ENCODE assay signal across 13 mouse cellular contexts in genomic region chr13:63324311-63324710, GRCm38 (mm10).
DNase-seq lines count a peak whose midpoint lies in the region; ATAC-seq lines count a peak whose summit lies in the region.
"Had no signal": no experiment of that assay in that cellular context is flagged by ENCODE, and none has a peak within 500 bp of the region (broad histone marks: within the 10 kb centered on the region; RNA-seq: fewer than 3 reads in every experiment).

No protein-coding gene starts in this region.

- no peak overlapping the region for H3K4me3 ChIP-seq in heart, embryonic 14.5 days (ENCODE audit: control insufficient read depth in 1 of 2, insufficient read depth in 1 of 2, low read depth in 1 of 2, low read length in 2 of 2)
- H3K4me3 ChIP-seq in lung, embryonic 16.5 days (ENCODE audit: low read length): no peak overlapping the region
- H3K4me3 ChIP-seq in embryonic facial prominence, embryonic 15.5 days (replicated peaks): no peak overlapping the region
- H3K4me3 ChIP-seq in stomach, embryonic 15.5 days (replicated peaks): no peak overlapping the region

- H3K9me3 ChIP-seq in heart, embryonic 14.5 days (ENCODE audit: control insufficient read depth, low read length): no peaks in the 10 kb centered on the region
- no peaks in the 10 kb centered on the region for H3K9me3 ChIP-seq in lung, embryonic 16.5 days (ENCODE audit: control insufficient read depth, low read length)
- H3K9me3 ChIP-seq in embryonic facial prominence, embryonic 15.5 days (replicated peaks): no peaks in the 10 kb centered on the region
- no peaks in the 10 kb centered on the region for H3K9me3 ChIP-seq in stomach, embryonic 15.5 days

- DNase-seq in heart, postnatal 25 days (ENCODE audit: low spot score): no peak
- DNase-seq in lung, postnatal 10 days: no peak
- DNase-seq in T-cell, adult 2 months (ENCODE audit: low spot score): no peak
- DNase-seq in frontal cortex, postnatal 10 days (ENCODE audit: low spot score in 2 of 2): no peak
- DNase-seq: cerebellum, adult 11-12 months; right cerebral cortex, postnatal 4 days; thymus, postnatal 36 days had no signal

- H3K4me1 ChIP-seq in heart, embryonic 14.5 days (ENCODE audit: control insufficient read depth in 2 of 2, insufficient read depth in 2 of 2, low read length in 2 of 2): peaks cover 12 to 23% of the 10 kb centered on the region in 2 experiments
- peaks cover 15% of the 10 kb centered on the region for H3K4me1 ChIP-seq in lung, embryonic 16.5 days (replicated peaks; ENCODE audit: control insufficient read depth, insufficient read depth, low read length)
- H3K4me1 ChIP-seq in embryonic facial prominence, embryonic 15.5 days: peaks cover 26% of the 10 kb centered on the region
- peaks cover 12% of the 10 kb centered on the region; the same call in 1 of the 2 replicates for H3K4me1 ChIP-seq in stomach, embryonic 15.5 days

- H3K27ac ChIP-seq in heart, embryonic 14.5 days (replicated peaks in 1 of 2; ENCODE audit: control insufficient read depth in 1 of 2, insufficient read depth in 1 of 2, low read depth in 2 of 2, low read length in 2 of 2): peak overlapping the region; percentile 25 to 68; a peak in 2 of 4 replicates
- H3K27ac ChIP-seq in lung, embryonic 16.5 days (ENCODE audit: low read length): peak overlapping the region; percentile 36; the same call in 1 of the 2 replicates
- peak overlapping the region; percentile 71; the same call in 1 of the 2 replicates for H3K27ac ChIP-seq in embryonic facial prominence, embryonic 15.5 days (replicated peaks)
- H3K27ac ChIP-seq in stomach, embryonic 15.5 days: peak overlapping the region; percentile 50
- H3K27ac ChIP-seq: macrophage had no signal

- ATAC-seq in heart, embryonic 14.5 days (ENCODE audit: insufficient number of reproducible peaks, insufficient read depth, low FRiP score, low read depth): no peak
- ATAC-seq in lung, embryonic 16.5 days (ENCODE audit: low read depth): no peak
- no peak for ATAC-seq in embryonic facial prominence, embryonic 15.5 days (ENCODE audit: insufficient number of reproducible peaks, low FRiP score, low TSS enrichment, low read depth)
- ATAC-seq in stomach, embryonic 15.5 days (ENCODE audit: insufficient read depth, low FRiP score, low read depth): no peak

- intact Hi-C loops in heart, postnatal 25 days (cut with DNase I): no loop called here

- H3K9ac ChIP-seq in heart, embryonic 14.5 days (ENCODE audit: low read length): no peak overlapping the region
- no peak overlapping the region for H3K9ac ChIP-seq in lung, embryonic 16.5 days (ENCODE audit: low read length)
- no peak overlapping the region for H3K9ac ChIP-seq in embryonic facial prominence, embryonic 15.5 days
- no peak overlapping the region for H3K9ac ChIP-seq in stomach, embryonic 15.5 days

- H3K36me3 ChIP-seq in heart, embryonic 14.5 days (ENCODE audit: control insufficient read depth, insufficient read depth, low read length): no peaks in the 10 kb centered on the region; the same call in 1 of the 2 replicates
- no peaks in the 10 kb centered on the region for H3K36me3 ChIP-seq in lung, embryonic 16.5 days (ENCODE audit: control insufficient read depth, insufficient read depth, low read length)
- H3K36me3 ChIP-seq in embryonic facial prominence, embryonic 15.5 days: no peaks in the 10 kb centered on the region
- H3K36me3 ChIP-seq in stomach, embryonic 15.5 days: no peaks in the 10 kb centered on the region

- H3K4me2 ChIP-seq in heart, embryonic 14.5 days (ENCODE audit: low read length): no peak overlapping the region
- H3K4me2 ChIP-seq in lung, embryonic 16.5 days (ENCODE audit: low read depth, low read length): no peak overlapping the region
- no peak overlapping the region for H3K4me2 ChIP-seq in embryonic facial prominence, embryonic 15.5 days (replicated peaks)
- H3K4me2 ChIP-seq in stomach, embryonic 15.5 days: no peak overlapping the region

- H3K27me3 ChIP-seq in heart, embryonic 14.5 days (ENCODE audit: control insufficient read depth, insufficient read depth, low read length): no peaks in the 10 kb centered on the region
- H3K27me3 ChIP-seq in lung, embryonic 16.5 days (ENCODE audit: control insufficient read depth, insufficient read depth, low read depth, low read length): no peaks in the 10 kb centered on the region
- H3K27me3 ChIP-seq in embryonic facial prominence, embryonic 15.5 days: no peaks in the 10 kb centered on the region
- H3K27me3 ChIP-seq in stomach, embryonic 15.5 days (replicated peaks): no peaks in the 10 kb centered on the region
- H3K27me3 ChIP-seq: CH12.LX had no signal

- WGBS in heart, embryonic 14.5 days: 63% methylated on average over 3 of the region's 3 CpGs
- WGBS in lung, embryonic 16.5 days: 45% methylated on average over 3 of the region's 3 CpGs
- WGBS in embryonic facial prominence, embryonic 15.5 days: 46% methylated on average over 3 of the region's 3 CpGs
- 61% methylated on average over 3 of the region's 3 CpGs for WGBS in stomach, embryonic 15.5 days
